Mouse (Mus musculus) right cerebral cortex, postnatal 4 days (tissue): ENCODE measurements around the gene Wnk2.

Source experiments
- DNase-seq: peaks from one replicate; pipeline ENCODE4 v3.0.0-alpha.2; 2022

Wnk2 gene

DNA sequence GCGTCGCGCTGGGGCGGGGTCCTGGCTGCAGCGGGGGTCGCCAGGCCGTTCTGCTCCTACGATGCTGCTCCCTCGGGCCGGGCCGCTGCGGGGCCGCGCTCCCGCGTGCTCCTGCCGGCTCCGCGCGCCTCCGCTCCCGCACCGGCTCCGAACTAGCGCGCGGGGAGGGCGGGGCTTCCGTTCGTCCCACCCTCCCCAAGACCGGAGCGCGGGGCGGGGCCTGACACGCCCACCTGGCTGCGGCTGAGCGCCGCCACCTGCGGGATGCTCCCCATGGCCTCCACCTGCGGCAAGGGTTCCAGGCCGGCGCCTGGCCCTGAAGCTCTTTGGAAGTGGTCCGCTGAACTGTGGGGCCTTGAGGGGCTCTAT lies at the start of gene Wnk2:
TSS of gene Wnk2 (minus strand) at position 157 of the 369 bp plus-strand sequence.
- peak; percentile 79 for DNase-seq

GRCm38 (mm10) chr13:49196766-49197165 lies 49.0 kb upstream of the Wnk2 start:
- DNase-seq, result no peak

DNA sequence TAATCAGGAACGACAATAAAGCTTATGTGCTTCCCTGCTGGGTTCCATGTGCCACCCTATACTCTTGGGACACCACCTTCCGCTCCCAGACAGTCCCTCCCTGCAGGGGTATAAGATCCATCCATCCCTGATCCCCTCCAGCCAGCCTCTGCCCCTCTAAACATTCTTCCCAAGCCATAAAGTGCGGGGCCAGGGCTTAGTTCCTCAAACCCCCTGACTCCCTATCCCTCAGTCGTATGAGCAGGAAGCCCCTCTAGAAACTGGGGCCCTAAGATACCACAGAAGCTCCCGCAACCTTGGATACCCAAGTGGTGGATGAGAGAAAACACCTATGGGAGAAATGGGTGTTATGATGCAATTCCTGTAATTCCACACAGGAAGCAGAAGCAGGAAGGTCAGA lies 48.4 kb upstream of the Wnk2 start:
- DNase-seq, result no peak

DNA sequence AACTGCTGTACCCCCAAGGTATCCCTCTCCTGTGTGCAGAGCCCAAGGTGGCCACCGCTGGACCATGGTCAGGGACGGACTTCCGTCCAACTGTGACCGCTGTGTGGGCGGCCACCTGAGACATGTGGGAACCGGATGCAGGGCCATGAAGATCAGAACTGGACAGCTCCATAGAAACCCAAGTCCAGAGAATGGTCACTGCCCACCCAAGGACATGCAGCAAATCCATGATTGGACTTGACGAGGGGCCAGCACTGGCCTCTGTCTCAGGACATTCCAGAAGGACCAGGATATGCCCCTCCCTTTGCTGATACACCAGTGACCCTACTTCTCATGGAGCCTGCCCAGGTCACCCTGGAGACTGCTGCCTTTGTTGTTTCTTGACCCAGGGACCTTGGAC lies 47.8 kb upstream of the Wnk2 start:
- no peak for DNase-seq

- no peak for DNase-seq
These were observed 47.0 kb upstream of the Wnk2 start for GRCm38 (mm10) chr13:49194811-49195210.

GRCm38 (mm10) chr13:49193650-49194049 lies 45.8 kb upstream of the Wnk2 start:
- DNase-seq, result no peak

DNA sequence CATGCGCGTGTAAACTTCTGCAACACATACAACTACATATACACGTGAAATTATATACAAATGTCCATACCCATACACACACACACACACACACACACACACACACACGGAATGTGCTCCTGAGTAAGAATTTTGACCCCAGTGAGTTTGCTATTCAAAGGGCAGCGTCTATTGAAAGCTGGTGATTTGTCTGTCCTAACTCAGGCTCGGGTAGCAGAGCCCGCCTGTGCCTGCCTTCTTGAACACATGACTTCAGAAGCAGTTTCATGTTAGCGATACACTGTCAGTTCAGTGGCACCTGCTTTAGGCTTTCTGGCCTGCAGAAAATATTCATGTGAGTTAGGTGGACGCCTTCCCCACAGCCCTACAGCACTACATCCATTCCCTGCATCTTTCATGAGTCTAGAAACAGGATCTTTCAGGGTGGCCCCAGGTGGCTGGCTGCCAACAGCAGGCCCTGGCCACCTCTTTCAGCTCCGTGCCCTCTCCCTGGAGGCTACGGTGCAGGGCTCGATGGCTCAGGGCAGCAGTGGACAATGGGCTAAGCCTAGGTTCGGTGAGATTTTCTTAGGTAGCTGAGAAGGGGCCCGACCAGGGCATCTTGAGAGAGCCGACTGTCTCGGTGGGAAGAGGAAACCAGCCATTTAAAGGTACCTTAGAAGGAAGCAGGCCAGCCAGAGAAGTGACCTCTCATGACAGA lies 44.5 kb upstream of the Wnk2 start:
- no peak for DNase-seq

DNA sequence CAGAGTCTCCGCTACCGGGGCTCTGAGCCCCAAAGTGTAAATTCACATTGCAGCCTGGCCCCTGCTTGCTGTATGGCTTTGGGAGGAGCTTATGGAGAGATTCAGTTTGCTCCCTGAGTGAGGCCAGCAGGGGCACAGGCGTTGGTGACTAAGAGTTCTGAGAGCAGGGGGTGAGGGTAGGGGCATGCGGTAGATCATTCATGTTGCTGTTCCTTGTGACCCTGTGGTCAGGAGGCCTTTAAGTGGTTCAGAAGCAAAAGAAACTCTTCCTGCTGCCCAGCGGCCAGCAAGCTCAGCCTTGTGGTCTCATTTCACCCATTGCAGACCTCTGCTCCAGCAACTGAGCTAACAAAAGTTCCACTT lies 43.8 kb upstream of the Wnk2 start:
- no peak for DNase-seq

DNA sequence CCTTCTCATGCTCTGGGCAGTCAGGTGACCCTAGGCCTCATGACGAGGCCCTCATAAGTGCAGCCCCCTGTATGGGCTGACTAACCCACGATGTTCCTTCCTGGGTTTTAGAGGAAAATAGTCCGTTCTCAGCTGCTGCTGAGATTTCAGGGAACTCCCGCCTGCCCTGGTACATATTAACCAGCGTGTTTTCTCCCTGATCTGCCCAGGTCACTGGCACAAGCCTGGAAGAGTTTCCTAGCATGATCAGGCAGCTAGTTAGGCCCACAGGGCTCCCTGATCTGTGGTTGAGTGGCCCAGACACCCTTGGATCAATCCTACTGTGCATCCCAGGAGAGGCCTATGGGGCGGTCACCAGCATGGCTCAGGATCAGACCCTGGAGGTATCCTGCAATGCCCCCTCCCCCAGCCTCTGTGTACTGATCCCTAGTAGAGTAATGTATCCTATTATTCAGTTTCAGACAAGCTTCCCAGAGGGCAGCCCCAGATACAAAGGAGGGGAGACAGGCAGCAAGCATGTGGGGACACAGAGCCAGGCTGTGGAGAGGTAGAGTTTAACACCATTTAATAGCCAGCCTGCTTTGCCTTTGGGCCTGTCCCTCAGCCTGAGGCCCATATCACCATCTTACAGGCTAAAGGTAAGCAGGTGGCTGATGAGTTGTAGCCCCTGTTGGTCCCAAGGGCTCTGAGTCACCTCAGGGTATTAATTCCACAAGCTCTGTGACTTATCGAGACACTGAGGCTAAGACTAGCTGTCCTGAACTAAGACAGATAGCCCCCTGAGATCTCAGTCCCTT lies 43.3 kb upstream of the Wnk2 start:
- DNase-seq, result no peak

GRCm38 (mm10) chr13:49189970-49190870 lies 42.4 kb upstream of the Wnk2 start:
- DNase-seq, result no peak

DNA sequence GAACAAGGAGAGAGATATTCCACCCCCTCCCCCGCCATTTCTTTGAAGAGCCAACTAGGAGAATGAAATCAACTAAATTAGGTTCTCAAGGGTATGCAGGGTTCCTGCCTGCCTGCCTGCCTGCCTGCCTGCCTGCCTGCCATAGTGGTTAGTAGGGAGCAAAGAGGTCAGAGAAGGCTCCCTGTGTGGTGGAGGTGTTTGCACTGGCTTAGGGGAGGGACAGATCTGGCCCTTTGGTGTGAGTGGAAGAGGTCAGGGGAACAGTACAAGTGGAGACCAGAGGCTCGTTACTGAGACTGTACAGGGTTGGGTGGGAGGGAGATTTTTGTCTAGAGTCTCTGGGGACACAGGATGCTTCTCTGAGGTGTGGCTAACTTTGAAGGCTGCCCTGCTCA lies 41.1 kb upstream of the Wnk2 start:
- DNase-seq, result no peak

- no peak for DNase-seq
These were observed 40.6 kb upstream of the Wnk2 start for GRCm38 (mm10) chr13:49188219-49188965.

DNA sequence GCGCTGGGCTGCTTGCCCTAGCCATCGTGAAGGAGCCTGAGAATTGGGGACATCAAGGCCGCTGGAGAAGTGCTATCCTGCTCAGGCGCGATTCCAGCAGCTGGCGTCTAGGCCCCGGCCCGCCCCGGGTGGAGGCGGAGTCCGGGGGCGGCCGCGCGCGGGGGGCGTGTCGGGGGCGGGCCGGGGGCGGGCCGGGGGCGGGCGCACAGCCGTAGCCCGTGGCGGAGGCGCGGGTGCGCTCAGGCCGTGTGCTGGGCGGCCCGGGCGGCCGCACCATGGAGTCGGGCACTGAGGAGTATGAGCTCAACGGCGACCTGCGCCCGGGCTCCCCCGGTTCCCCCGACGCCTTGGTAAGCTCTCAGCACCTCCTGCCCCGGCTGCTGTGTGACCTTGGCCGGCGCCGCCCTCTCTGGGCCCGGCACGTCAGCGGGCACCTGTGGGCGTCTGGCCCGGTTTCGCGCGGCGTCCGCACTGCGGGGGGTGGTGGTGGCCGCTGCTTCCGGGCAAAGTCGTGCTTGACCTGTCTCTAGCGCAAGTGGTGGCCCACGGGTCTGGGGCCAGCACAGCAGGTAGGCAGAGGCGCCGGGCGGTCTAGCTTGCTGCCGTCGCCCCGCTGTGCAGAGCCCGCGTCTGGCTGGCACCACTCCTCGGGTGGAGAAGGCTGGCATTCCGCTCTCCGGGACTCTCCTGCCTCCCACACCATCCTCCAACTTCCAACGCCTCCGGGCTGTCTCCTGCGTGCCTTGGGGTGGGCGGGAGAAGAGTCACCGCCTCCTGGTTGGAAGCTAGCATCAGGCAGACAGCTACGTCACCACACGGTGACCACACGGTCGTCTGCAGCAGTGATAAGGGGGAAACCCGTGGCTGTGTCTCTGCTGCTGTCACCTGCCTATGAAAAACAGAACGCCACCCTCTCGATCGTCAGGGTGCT lies 39.7 kb upstream of the Wnk2 start, which contains the start of gene Ninj1:
TSS of gene Ninj1 (plus strand) at position 198 of the 931 bp plus-strand sequence.
- peak; percentile 83 for DNase-seq

GRCm38 (mm10) chr13:49186798-49187287 lies 39.0 kb upstream of the Wnk2 start:
- no peak for DNase-seq

DNA sequence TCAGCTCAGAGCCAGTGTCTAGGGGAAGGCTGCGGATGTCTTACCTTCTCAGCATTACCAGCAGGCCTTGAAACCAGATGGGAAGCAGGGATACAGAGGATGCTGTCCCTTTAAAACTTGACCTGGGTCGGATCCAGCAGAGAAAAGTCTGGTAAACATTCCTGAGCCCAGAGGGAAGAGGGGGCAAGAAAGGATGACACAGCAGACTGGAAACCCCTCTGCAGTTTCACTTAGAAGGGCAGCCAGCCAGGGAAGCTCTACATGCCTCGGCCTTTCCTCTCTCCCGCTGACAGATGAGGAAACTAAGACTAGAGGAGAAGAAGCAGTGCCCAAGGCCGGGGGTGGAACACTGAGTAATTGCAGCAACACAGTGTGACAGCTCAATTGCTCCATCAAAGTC lies 35.8 kb upstream of the Wnk2 start:
- DNase-seq, result no peak

DNA sequence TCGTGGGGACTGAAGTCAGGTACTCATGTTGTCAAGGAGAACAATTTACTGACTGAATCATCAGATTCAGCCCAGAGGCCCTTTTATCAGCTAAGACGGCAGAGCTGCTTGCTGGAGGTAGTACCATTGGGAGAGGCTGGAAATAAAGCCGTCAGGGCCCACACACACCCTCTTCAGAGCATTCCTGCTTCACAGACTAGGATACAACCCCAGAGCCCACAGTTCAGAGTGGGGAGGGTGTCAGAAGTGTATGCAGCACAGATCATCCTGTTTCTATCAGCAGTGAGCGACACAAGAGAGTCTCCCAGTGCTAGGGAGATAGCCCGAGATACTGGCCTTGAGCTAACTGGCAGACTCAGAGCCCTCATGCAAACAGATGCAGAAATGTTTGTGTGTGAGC lies 35.3 kb upstream of the Wnk2 start:
- DNase-seq, result no peak

- no peak for DNase-seq
These were observed 33.7 kb upstream of the Wnk2 start for GRCm38 (mm10) chr13:49181411-49181984.

- DNase-seq, result no peak
These were observed 32.9 kb upstream of the Wnk2 start for GRCm38 (mm10) chr13:49180691-49181090.

DNA sequence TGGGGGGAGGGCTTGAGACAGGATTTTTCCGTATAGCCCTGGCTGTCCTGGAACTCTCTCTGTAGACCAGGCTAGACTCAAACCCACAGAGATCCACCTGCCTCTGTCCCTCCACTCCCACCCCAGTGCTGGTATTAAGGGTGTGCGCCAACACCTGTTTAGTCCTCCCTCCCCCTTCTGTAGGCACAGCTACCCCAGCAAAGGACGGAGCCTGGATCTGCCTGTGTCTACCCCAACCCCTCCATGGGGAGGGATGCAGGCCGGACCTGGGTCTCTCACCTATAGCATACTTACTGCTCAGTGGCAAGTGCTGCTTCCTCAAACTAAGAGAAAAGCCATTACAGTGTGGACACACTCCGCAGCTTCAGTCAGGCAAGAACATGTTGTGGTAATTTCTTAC lies 32.5 kb upstream of the Wnk2 start:
- no peak for DNase-seq

GRCm38 (mm10) chr13:49178839-49179585 lies 31.2 kb upstream of the Wnk2 start:
- DNase-seq, result peak; percentile 77
